Mouse (Mus musculus): ENCODE measurements at regions not wholly inside any gene's neighbourhood (a gene's known extent, or its start where the extent isn't known, plus 50 kb on each side); places are given as distances from the start of the nearest gene placed in this dataset.

DNA sequence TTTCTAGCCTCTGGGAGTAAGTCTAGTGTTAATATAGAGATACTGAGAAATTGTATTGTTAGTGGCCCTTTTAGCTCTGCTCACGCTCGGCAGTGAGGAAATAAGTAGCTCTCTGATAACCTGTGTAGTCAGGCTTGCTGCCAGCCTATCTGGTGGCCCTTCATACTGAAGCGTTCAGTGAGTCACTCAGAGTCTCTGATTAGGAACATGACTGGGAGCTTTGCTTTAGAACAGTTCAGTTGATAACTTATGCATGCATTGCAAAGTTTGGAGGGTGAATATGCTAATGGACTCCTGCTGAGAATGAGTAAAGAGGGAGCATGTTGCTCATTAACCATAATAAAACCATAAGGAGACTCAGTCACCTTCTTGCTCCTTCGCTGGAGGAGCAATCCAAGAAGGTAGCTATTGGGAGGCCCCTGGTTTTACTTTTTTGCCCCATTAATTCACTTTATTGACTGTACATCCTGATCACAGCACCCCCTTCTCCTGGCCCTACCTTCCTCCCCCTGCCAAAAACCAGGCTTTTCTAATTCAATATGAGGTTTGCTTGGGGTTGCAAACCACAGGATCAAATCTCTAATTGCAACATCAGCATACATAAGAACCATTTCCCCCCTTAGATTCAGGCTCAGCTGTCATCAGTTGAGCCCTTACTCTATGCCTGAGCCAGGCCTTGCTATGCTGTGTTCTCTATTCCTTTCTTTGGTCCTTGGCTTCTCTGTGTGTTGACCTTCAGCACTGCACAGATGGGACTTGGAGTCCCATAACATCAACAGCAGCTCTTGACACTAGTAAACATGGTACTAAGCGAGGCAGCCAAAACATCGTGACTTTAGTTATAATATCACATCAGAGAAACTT, 342.3 kb downstream of the Fam84a start:
- no peak for ATAC-seq (ENCODE audit: insufficient read depth, low FRiP score, low TSS enrichment)
- no peaks in the 10 kb centered on the region for H3K36me3 ChIP-seq (ENCODE audit: control insufficient read depth, insufficient read depth, low read length)
- no peaks in the 10 kb centered on the region for H3K9me3 ChIP-seq (ENCODE audit: control insufficient read depth, low read length)
- no peaks in the 10 kb centered on the region for H3K27me3 ChIP-seq (ENCODE audit: control insufficient read depth, insufficient read depth, low read length)
- H3K27ac ChIP-seq (ENCODE audit: low read depth, low read length) = no peak overlapping the region
- H3K9ac ChIP-seq (ENCODE audit: low read length) = no peak overlapping the region
- H3K4me2 ChIP-seq (ENCODE audit: low read depth) = no peak overlapping the region
- WGBS = 81% methylated on average over 6 of the region's 6 CpGs
- H3K4me3 ChIP-seq (ENCODE audit: low read depth, low read length) = no peak overlapping the region
- no peaks in the 10 kb centered on the region for H3K4me1 ChIP-seq (ENCODE audit: control insufficient read depth, insufficient read depth, low read length)
- DNase-seq (ENCODE audit: low spot score) = no peak

DNA sequence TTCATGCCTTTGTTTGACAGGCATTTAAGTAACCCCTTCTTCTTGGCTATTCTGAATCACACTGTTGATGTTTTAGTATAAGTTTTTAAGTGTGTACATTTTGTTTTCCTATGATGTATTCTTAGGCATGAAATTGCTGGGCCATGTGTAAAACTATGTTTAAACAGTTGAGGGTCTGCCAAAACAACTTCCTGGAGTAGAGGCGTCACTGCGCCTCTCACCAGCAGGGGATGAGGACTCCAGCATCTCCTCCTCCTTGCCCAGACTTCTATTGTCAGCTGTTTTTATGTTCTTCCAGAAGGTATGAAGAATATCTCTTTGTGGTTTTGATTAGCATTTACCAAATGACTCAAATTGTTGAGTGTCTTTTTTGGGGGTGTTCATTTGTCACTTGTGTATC, 372.1 kb downstream of the Fam84a start:
- DNase-seq (ENCODE audit: low spot score) (no peak), ATAC-seq (ENCODE audit: insufficient read depth, low FRiP score, low TSS enrichment) (no peak)
- Histone ChIP-seq H3K9ac (ENCODE audit: low read length) (no peak overlapping the region), H3K4me1 (ENCODE audit: control insufficient read depth, insufficient read depth, low read length) (no peaks in the 10 kb centered on the region), H3K36me3 (ENCODE audit: control insufficient read depth, insufficient read depth, low read length) (no peaks in the 10 kb centered on the region), H3K9me3 (ENCODE audit: control insufficient read depth, low read length) (no peaks in the 10 kb centered on the region), H3K27me3 (ENCODE audit: control insufficient read depth, insufficient read depth, low read length) (no peaks in the 10 kb centered on the region), H3K4me2 (ENCODE audit: low read depth) (no peak overlapping the region), H3K27ac (ENCODE audit: low read depth, low read length) (no peak overlapping the region), H3K4me3 (ENCODE audit: low read depth, low read length) (no peak overlapping the region)
- WGBS = 87% methylated on average over 2 of the region's 2 CpGs

DNA sequence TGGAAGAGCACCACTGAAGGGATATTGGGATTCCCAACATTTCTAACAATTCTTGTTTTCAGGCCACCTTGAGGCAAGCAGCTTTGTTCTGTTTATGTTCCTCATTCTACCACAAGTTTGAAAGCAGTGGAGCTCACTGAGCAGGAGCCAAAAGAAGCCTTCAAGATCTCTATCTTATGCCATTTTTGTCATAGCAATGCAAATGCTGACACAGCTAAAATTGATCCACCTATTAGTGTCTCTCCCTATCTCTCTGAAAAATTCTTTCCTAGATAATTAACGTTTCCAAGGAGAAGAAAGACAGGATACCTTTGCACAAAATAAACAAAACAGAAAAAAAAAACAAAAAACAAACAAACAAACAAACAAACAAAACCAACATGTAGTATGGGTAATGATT, 375.2 kb downstream of the Fam84a start:
- Histone ChIP-seq H3K27ac (ENCODE audit: low read depth, low read length) (no peak overlapping the region), H3K36me3 (ENCODE audit: control insufficient read depth, insufficient read depth, low read length) (no peaks in the 10 kb centered on the region), H3K9me3 (ENCODE audit: control insufficient read depth, low read length) (no peaks in the 10 kb centered on the region), H3K4me1 (ENCODE audit: control insufficient read depth, insufficient read depth, low read length) (no peaks in the 10 kb centered on the region), H3K27me3 (ENCODE audit: control insufficient read depth, insufficient read depth, low read length) (no peaks in the 10 kb centered on the region), H3K4me3 (ENCODE audit: low read depth, low read length) (no peak overlapping the region), H3K4me2 (ENCODE audit: low read depth) (no peak overlapping the region), H3K9ac (ENCODE audit: low read length) (no peak overlapping the region)
- ATAC-seq (ENCODE audit: insufficient read depth, low FRiP score, low TSS enrichment) (no peak), DNase-seq (ENCODE audit: low spot score) (no peak)
- 74% methylated on average over 1 of the region's 1 CpGs for WGBS

DNA sequence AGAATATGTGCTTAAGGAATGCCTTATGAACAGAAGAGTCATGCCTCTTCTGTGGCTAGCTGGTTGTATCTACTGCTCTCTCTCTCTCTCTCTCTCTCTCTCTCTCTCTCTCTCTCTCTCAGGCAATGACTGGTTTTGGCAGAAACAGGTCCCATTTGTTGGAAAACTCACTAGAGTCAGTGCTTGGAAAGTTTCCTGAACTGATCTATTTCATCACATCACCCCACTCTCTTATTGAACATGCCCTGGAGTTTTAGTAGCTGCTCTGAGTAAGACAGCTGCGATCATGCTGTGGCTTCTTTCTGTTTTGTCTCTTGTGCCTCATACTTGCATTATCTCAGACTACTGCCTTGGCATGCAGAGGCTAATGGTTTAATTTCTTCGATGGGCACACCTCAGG, 382.2 kb downstream of the Fam84a start:
- H3K9ac ChIP-seq (ENCODE audit: low read length) = no peak overlapping the region
- H3K4me2 ChIP-seq (ENCODE audit: low read depth) = no peak overlapping the region
- no peaks in the 10 kb centered on the region for H3K4me1 ChIP-seq (ENCODE audit: control insufficient read depth, insufficient read depth, low read length)
- no peak for ATAC-seq (ENCODE audit: insufficient read depth, low FRiP score, low TSS enrichment)
- 88% methylated on average over 2 of the region's 2 CpGs for WGBS
- H3K36me3 ChIP-seq (ENCODE audit: control insufficient read depth, insufficient read depth, low read length) = no peaks in the 10 kb centered on the region
- H3K27me3 ChIP-seq (ENCODE audit: control insufficient read depth, insufficient read depth, low read length) = no peaks in the 10 kb centered on the region
- H3K9me3 ChIP-seq (ENCODE audit: control insufficient read depth, low read length) = no peaks in the 10 kb centered on the region
- no peak overlapping the region for H3K4me3 ChIP-seq (ENCODE audit: low read depth, low read length)
- no peak for DNase-seq (ENCODE audit: low spot score)
- H3K27ac ChIP-seq (ENCODE audit: low read depth, low read length) = no peak overlapping the region

DNA sequence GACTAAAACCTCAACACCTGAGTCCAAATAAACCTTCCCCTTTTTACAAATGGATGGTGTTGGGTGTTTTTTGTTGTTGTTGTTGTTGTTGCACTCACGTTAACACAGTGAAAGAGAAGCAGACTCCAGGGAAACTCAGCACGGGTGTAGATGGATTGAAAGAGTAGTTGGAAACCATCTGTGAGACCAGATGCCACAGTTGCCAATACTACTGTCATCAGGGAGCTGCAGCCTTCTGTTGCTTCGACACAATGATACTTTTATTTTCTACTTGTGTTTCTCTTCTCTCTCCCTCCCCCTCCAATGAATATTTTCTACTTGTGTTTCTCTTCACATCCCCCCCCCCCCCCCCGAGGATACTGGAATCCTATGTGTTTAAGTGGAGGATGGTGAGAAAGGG, 382.7 kb downstream of the Fam84a start:
- ATAC-seq (ENCODE audit: insufficient read depth, low FRiP score, low TSS enrichment) = no peak
- no peak for DNase-seq (ENCODE audit: low spot score)
- no peak overlapping the region for H3K27ac ChIP-seq (ENCODE audit: low read depth, low read length)
- H3K4me2 ChIP-seq (ENCODE audit: low read depth) = no peak overlapping the region
- no peak overlapping the region for H3K4me3 ChIP-seq (ENCODE audit: low read depth, low read length)
- no peaks in the 10 kb centered on the region for H3K9me3 ChIP-seq (ENCODE audit: control insufficient read depth, low read length)
- no peaks in the 10 kb centered on the region for H3K36me3 ChIP-seq (ENCODE audit: control insufficient read depth, insufficient read depth, low read length)
- no peak overlapping the region for H3K9ac ChIP-seq (ENCODE audit: low read length)
- no peaks in the 10 kb centered on the region for H3K27me3 ChIP-seq (ENCODE audit: control insufficient read depth, insufficient read depth, low read length)
- 88% methylated on average over 4 of the region's 4 CpGs for WGBS
- H3K4me1 ChIP-seq (ENCODE audit: control insufficient read depth, insufficient read depth, low read length) = no peaks in the 10 kb centered on the region

DNA sequence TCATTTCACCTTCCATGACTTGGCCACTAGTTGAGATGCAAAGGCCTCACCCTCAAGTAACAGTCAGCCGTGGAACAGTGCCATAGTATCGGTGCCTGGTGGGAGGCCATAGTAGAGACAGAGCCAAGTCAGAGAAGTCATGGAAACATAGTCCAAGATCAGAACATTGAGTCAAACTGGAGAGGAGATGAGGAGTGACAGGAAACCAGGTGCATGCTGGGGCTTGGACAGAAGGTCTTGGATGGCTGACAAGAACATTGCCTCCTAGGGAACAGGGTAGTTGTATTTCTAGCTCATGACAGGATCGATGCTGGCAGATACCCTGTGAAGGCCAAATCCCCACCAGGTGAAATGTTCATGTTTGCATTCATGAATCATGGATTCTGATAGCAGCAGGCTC, 385.4 kb downstream of the Fam84a start:
- Histone ChIP-seq H3K9ac (ENCODE audit: low read length) (no peak overlapping the region), H3K4me3 (ENCODE audit: low read depth, low read length) (no peak overlapping the region), H3K4me2 (ENCODE audit: low read depth) (no peak overlapping the region), H3K36me3 (ENCODE audit: control insufficient read depth, insufficient read depth, low read length) (no peaks in the 10 kb centered on the region), H3K27ac (ENCODE audit: low read depth, low read length) (no peak overlapping the region), H3K27me3 (ENCODE audit: control insufficient read depth, insufficient read depth, low read length) (no peaks in the 10 kb centered on the region), H3K9me3 (ENCODE audit: control insufficient read depth, low read length) (no peaks in the 10 kb centered on the region), H3K4me1 (ENCODE audit: control insufficient read depth, insufficient read depth, low read length) (no peaks in the 10 kb centered on the region)
- ATAC-seq (ENCODE audit: insufficient read depth, low FRiP score, low TSS enrichment) (no peak), DNase-seq (ENCODE audit: low spot score) (no peak)
- 91% methylated on average over 3 of the region's 3 CpGs for WGBS

DNA sequence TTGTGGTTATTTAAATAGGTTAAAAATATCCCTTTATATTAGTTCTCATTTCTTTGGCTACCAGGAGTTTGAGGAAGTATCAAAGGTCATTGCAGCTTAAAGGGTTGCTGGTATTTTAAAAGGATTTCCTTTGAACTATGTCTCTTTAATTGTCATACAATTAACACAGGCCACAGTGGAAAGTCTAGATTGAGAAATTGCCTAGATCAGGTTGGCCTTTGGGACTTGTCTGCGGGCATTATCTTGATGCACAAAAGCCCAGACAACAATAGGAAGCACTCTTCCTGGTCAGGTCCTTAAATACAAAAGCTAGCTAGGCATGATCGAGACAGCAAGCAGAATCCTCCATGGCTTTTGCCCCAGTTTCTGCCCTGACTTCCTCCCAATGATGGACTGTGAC, 398.0 kb downstream of the Fam84a start:
- no peak overlapping the region for H3K4me3 ChIP-seq (ENCODE audit: low read depth, low read length)
- H3K27ac ChIP-seq (ENCODE audit: low read depth, low read length) = no peak overlapping the region
- no peak for ATAC-seq (ENCODE audit: insufficient read depth, low FRiP score, low TSS enrichment)
- H3K9me3 ChIP-seq (ENCODE audit: control insufficient read depth, low read length) = no peaks in the 10 kb centered on the region
- H3K9ac ChIP-seq (ENCODE audit: low read length) = no peak overlapping the region
- H3K4me1 ChIP-seq (ENCODE audit: control insufficient read depth, insufficient read depth, low read length) = no peaks in the 10 kb centered on the region
- H3K27me3 ChIP-seq (ENCODE audit: control insufficient read depth, insufficient read depth, low read length) = no peaks in the 10 kb centered on the region
- WGBS = 84% methylated on average over 2 of the region's 2 CpGs
- no peaks in the 10 kb centered on the region for H3K36me3 ChIP-seq (ENCODE audit: control insufficient read depth, insufficient read depth, low read length)
- H3K4me2 ChIP-seq (ENCODE audit: low read depth) = no peak overlapping the region
- no peak for DNase-seq (ENCODE audit: low spot score)

DNA sequence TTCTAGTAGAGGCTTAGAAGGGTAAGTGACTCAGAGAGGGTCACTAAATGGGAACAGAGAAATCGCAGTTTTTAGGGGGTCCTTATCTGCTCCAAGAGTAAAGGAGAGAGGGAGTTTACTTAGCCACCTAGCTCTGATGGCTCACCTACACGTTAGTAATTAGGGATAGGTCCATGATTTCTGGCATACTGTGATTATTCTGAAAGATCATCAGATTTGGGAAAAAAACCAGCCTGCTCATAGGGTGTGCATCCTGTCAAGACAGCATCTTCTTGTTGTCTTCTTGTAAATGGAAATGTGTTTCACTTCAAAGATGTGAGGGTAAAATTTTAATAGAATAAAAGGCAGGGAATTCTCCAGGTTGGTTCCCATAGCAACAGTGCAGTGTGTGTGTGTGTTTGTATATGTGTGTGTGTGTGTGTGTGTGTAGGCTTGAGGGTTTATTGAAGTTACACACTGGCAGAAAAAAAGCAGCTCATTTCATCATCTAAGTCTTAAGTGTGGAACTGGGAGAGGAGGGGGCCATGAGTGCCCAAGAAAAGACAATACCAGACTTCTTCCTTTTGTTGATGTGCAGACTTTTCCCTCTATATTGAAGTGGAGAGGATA, 407.4 kb downstream of the Fam84a start:
- no peaks in the 10 kb centered on the region for H3K9me3 ChIP-seq (ENCODE audit: control insufficient read depth, low read length)
- no peaks in the 10 kb centered on the region for H3K4me1 ChIP-seq (ENCODE audit: control insufficient read depth, insufficient read depth, low read length)
- 82% methylated on average over 2 of the region's 2 CpGs for WGBS
- DNase-seq (ENCODE audit: low spot score) = no peak
- no peak overlapping the region for H3K27ac ChIP-seq (ENCODE audit: low read depth, low read length)
- no peak overlapping the region for H3K9ac ChIP-seq (ENCODE audit: low read length)
- no peak overlapping the region for H3K4me2 ChIP-seq (ENCODE audit: low read depth)
- H3K27me3 ChIP-seq (ENCODE audit: control insufficient read depth, insufficient read depth, low read length) = no peaks in the 10 kb centered on the region
- no peak for ATAC-seq (ENCODE audit: insufficient read depth, low FRiP score, low TSS enrichment)
- no peaks in the 10 kb centered on the region for H3K36me3 ChIP-seq (ENCODE audit: control insufficient read depth, insufficient read depth, low read length)
- H3K4me3 ChIP-seq (ENCODE audit: low read depth, low read length) = no peak overlapping the region

Data from neural tube, embryonic 11.5 days (tissue).